Mouse (Mus musculus) liver, embryonic 11.5 days (tissue): Measurements from ENCODE around the gene Itprid1. TPM values are rescaled to one million over a fixed set of nuclear protein-coding genes. Genes with fewer than 3 reads are reported as not detected.

Experiments used
- ATAC-seq: fragments of 200-750 bp; cut with Nextera tagmentation; replicated peaks from 2 replicates; pipeline ENCODE4 v1.8.0; 2017; ENCODE audit warnings: moderate number of reproducible peaks, mild to moderate bottlenecking, moderate TSS enrichment, moderate library complexity; ENCODE audit not compliant: low FRiP score
- DNase-seq: peaks from one replicate; pipeline ENCODE4 v3.0.0-alpha.2; 2017; ENCODE audit warnings: low spot score
- H3K27ac ChIP-seq: fragments of 300-500 bp; sonication (generic); 2 replicates; pipeline ENCODE4 v1.5.1; 2014; ENCODE audit warnings: mild to moderate bottlenecking, low read depth, low read length, control low read depth
- H3K27me3 ChIP-seq: fragments of 300-500 bp; sonication (generic); replicated peaks from 2 replicates; pipeline ENCODE4 v1.6.1; 2014; ENCODE audit warnings: low read length, mixed read lengths; ENCODE audit not compliant: control insufficient read depth, insufficient read depth
- H3K36me3 ChIP-seq: fragments of 300-500 bp; sonication (generic); 2 replicates; pipeline ENCODE4 v1.6.1; 2014; ENCODE audit warnings: mild to moderate bottlenecking, low read length, moderate library complexity, mixed read lengths; ENCODE audit not compliant: control insufficient read depth, insufficient read depth
- H3K4me1 ChIP-seq: fragments of 300-500 bp; sonication (generic); replicated peaks from 2 replicates; pipeline ENCODE4 v1.6.1; 2014; ENCODE audit warnings: low read length, mixed read lengths; ENCODE audit not compliant: control insufficient read depth, insufficient read depth
- H3K4me2 ChIP-seq: fragments of 300-500 bp; sonication (generic); 2 replicates; pipeline ENCODE4 v1.6.1; 2014; ENCODE audit warnings: mild to moderate bottlenecking, control low read depth, moderate library complexity
- H3K4me3 ChIP-seq: fragments of 300-500 bp; sonication (generic); 2 replicates; pipeline ENCODE4 v1.5.1; 2014; ENCODE audit warnings: low read depth, low read length, control low read depth
- H3K9ac ChIP-seq: fragments of 300-500 bp; sonication (generic); 2 replicates; pipeline ENCODE4 v1.6.1; 2014; ENCODE audit warnings: low read depth, low read length, control low read depth
- H3K9me3 ChIP-seq: fragments of 300-500 bp; sonication (generic); 2 replicates; pipeline ENCODE4 v1.6.1; 2016; ENCODE audit warnings: low read length, inconsistent platforms, mixed read lengths; ENCODE audit not compliant: control insufficient read depth
- WGBS: fragments of 180-500 bp; shearing (Covaris S2); extraction: QIAGEN DNeasy Blood & Tissue Kit; methylation state at CpG from one replicate; pipeline ENCODE4 v1.1.7; 2014; 5-methylcytosine and 5-hydroxymethylcytosine counted together
- polyA plus RNA-seq: library from polyadenylated mRNA; unstranded; fragments of >200 nt; fragmentation: Nextera tagmentation; extraction: Ambion mirVana; gene quantifications from 2 replicates; pipeline ENCODE4 v1.2.1, GENCODE M21; 2014

The Itprid1 gene
- not detected in 2 replicates for polyA plus RNA-seq

DNA sequence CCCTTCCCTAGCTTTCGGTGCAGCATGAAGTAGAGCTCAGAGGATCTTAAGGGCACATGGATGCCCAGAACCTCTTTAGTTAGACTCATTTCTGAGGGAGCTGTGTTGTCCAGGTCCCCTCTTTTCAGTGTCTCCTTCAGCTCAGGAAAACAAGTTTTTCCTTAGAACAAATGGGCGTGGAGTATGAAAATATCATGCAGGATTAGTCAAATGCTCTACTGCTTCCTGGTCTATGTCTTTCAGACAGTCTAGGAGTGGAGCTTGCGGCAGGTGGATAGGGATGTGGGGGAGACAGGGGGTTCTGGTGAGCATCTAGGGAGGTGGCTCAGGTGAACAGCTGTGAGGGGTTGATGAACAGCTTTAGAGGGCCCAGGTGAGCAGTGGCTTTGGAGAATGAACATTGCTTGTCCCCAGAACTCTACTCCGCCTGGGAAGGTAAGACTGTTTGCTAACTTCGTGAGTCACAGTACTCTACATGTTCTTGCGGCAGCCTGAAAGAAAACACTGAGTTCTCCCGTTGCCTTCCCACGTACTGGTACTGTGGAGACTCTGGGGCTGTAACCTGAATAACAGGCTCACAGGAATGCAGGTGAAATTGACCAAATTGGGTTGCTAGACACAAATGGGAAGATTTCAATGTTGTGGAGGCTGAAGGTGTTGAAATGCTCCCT is at the start of gene Itprid1:
Itprid1 (plus strand) TSS at position 246 of the 671 bp plus-strand sequence.
- Histone ChIP-seq H3K27me3 (no peaks in the 10 kb centered on the region), H3K27ac (no peak within 1 kb of the TSS), H3K4me3 (no peak within 1 kb of the TSS), H3K36me3 (no peaks in the 10 kb centered on the region), H3K4me2 (no peak within 1 kb of the TSS), H3K9me3 (no peaks in the 10 kb centered on the region), H3K9ac (no peak within 1 kb of the TSS), H3K4me1 (no peaks in the 10 kb centered on the region)
- no peak for DNase-seq
- WGBS: 70% methylated on average over 8 of the region's 8 CpGs
- no peak for ATAC-seq

DNA sequence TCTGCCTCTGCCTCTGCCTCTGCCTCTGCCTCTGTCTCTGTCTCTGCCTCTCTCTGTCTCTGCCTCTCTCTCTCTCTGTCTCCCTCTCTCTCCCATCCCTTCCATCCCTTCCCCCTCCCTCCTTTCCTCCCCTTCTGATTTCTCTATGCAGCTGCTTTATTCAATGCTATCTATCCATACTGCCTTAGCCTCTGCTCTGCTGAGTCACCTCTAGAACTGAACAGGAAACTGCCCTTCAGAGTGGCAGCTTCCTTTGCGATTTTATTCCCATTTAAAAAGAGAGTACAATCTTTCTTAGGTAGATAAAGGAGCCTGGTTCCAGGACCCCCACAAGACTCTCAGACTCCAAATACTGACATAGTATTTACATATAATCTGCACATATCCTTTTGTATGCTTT is 47.1 kb upstream of the Itprid1 start:
- no peak for ATAC-seq
- WGBS: 28% methylated on average over 1 of the region's 1 CpGs

DNA sequence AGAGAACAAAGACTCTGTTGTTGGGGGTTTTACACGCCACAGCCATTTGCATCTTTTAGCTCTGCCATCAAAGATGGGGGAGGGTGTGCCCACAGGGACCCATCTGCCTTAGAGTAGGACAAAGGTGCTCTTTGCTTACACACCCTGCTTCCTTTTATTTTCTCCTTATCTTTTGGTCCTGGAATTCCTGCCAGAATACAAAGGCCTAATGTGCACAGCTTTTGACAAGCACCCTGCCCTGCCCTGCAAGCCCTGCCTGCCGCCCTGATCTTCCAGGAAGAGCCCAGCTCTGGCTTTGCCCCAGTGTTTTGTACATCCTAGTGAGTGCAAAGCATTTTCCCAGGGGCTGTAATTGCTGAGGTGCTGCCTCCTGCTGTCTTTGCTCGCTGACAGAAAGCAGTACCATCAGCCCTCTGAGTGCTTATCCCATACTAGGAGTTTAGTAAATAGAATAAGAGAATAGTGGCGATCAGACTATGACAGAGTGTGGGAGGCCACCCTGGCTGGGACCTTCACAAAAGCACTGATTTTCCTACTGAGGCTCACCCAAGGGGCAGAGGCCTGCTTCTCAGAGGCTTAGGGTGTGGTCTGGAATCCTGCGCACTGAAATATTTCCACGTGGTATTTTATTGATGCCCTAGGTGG is 44.7 kb upstream of the Itprid1 start:
- no peaks in the 10 kb centered on the region for H3K36me3 ChIP-seq
- no peak overlapping the region for H3K4me2 ChIP-seq
- no peak overlapping the region for H3K9ac ChIP-seq
- no peak for DNase-seq
- no peak overlapping the region for H3K4me3 ChIP-seq
- H3K9me3 ChIP-seq: no peaks in the 10 kb centered on the region
- WGBS: 36% methylated on average over 6 of the region's 6 CpGs
- no peaks in the 10 kb centered on the region for H3K27me3 ChIP-seq
- no peaks in the 10 kb centered on the region for H3K4me1 ChIP-seq
- no peak overlapping the region for H3K27ac ChIP-seq
- no peak for ATAC-seq

More for the DNA sequence above, 47.1 kb upstream of the Itprid1 start:
- H3K27ac ChIP-seq: no peak overlapping the region
- no peaks in the 10 kb centered on the region for H3K4me1 ChIP-seq
- no peaks in the 10 kb centered on the region for H3K36me3 ChIP-seq
- no peaks in the 10 kb centered on the region for H3K9me3 ChIP-seq
- no peak overlapping the region for H3K9ac ChIP-seq
- H3K4me3 ChIP-seq: no peak overlapping the region
- H3K4me2 ChIP-seq: no peak overlapping the region
- DNase-seq: no peak
- H3K27me3 ChIP-seq: no peaks in the 10 kb centered on the region

DNA sequence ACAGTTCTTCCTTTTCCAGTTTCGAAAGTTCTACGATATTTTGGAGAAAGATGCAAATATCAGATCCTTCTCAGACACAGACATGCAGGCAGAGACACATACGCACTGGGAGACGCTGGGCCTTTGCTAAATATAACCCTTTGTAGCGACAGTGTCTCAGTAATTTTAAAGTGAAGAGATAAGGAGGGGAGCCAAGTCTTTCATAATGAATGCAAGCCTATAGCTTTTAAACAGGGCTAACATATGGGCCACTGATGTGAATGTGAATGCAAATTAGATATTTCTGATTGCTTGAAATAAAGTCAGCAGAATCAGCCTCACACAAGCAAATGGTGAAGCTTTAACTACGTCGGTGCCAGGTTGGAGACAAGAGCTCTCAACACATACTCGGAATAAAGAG is 44.2 kb upstream of the Itprid1 start:
- Histone ChIP-seq H3K36me3 (no peaks in the 10 kb centered on the region), H3K9ac (no peak overlapping the region), H3K27me3 (no peaks in the 10 kb centered on the region), H3K27ac (no peak overlapping the region), H3K9me3 (no peaks in the 10 kb centered on the region), H3K4me3 (no peak overlapping the region), H3K4me2 (no peak overlapping the region), H3K4me1 (no peaks in the 10 kb centered on the region)
- ATAC-seq (no peak), DNase-seq (no peak)
- WGBS: 59% methylated on average over 8 of the region's 8 CpGs

GRCm38 (mm10) chr6:55802686-55803085 is 34.0 kb upstream of the Itprid1 start:
- Histone ChIP-seq H3K27ac (no peak overlapping the region), H3K4me2 (no peak overlapping the region), H3K36me3 (no peaks in the 10 kb centered on the region), H3K9ac (no peak overlapping the region), H3K4me1 (no peaks in the 10 kb centered on the region), H3K9me3 (no peaks in the 10 kb centered on the region), H3K27me3 (no peaks in the 10 kb centered on the region), H3K4me3 (no peak overlapping the region)
- no peak for DNase-seq
- ATAC-seq: no peak
- 46% methylated on average over 1 of the region's 1 CpGs for WGBS

DNA sequence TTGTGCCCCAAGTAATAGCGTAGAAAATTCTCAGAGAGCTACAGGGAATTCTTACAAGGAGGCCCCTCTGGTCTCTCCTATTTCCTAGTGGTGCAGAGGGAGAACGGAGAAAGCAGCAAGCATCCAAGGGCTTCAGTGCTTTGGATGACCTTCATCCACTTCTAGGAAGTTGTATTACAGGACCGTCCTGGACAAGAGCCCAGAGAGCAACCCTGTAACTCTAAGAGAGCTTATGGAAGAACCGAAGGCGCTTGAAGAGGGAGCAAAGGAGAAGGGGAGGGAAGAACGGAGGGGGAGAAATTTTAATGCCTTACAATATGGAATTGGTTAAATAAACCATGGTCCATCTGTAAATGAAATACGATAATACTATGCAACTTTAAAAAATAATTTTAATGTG is 33.3 kb upstream of the Itprid1 start:
- Histone ChIP-seq H3K27ac (no peak overlapping the region), H3K4me3 (no peak overlapping the region), H3K36me3 (no peaks in the 10 kb centered on the region), H3K4me1 (no peaks in the 10 kb centered on the region), H3K27me3 (no peaks in the 10 kb centered on the region), H3K9me3 (no peaks in the 10 kb centered on the region), H3K4me2 (no peak overlapping the region), H3K9ac (no peak overlapping the region)
- 79% methylated on average over 7 of the region's 7 CpGs for WGBS
- ATAC-seq: no peak
- DNase-seq: no peak

DNA sequence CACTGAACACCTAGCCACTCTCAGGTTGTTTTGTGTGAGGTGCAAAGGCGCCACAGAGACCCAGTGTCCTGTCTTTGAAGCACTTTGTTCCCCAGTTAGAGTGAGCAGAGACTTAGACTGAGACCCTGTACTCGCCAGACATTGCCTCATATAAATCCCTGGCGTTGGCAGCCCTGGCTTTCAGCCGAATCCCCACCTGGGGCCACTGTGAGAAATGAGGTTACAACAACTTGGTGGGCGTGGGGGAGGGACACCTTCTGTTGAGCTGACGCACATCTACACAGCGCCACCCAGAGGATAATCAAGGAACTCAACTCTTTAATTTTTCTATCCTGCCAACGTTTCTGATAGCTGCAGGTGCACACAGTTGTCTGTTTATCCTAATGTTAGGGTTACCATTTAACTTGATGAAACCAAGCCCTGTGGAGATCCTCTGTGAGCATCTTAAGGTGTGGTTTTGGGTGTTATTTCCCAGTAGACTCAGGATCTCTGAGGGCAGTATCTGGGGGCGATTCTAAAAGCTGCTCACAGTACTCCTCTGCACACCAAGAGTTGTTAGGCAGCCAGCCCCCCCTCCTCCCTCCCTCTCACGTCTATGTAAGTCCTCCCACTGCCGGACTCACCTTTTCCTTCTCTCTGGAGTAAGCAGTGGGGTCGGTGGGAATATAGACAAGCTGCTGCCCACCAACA is 32.6 kb upstream of the Itprid1 start:
- 28% methylated on average over 12 of the region's 12 CpGs for WGBS
- Histone ChIP-seq H3K9ac (no peak overlapping the region), H3K4me2 (no peak overlapping the region), H3K9me3 (no peaks in the 10 kb centered on the region), H3K27ac (no peak overlapping the region), H3K4me3 (no peak overlapping the region), H3K27me3 (no peaks in the 10 kb centered on the region), H3K36me3 (no peaks in the 10 kb centered on the region), H3K4me1 (no peaks in the 10 kb centered on the region)
- DNase-seq (peak; percentile 34), ATAC-seq (no peak)

GRCm38 (mm10) chr6:55804681-55805000 is 32.1 kb upstream of the Itprid1 start:
- Histone ChIP-seq H3K9me3 (no peaks in the 10 kb centered on the region), H3K9ac (no peak overlapping the region), H3K4me2 (no peak overlapping the region), H3K36me3 (no peaks in the 10 kb centered on the region), H3K27ac (no peak overlapping the region), H3K27me3 (no peaks in the 10 kb centered on the region), H3K4me1 (no peaks in the 10 kb centered on the region), H3K4me3 (no peak overlapping the region)
- DNase-seq: no peak
- WGBS: 78% methylated on average over 4 of the region's 4 CpGs
- ATAC-seq: no peak
